Mouse (Mus musculus): ENCODE data around the gene Slit1.

Slit1 gene

GRCm38 (mm10) chr19:41688251-41688650 lies 55.2 kb downstream of the Slit1 start:
- DNase-seq (ENCODE audit: low read depth, low spot score) = no peak

- DNase-seq (ENCODE audit: low read depth, low spot score) = no peak
These were observed 55.6 kb downstream of the Slit1 start for GRCm38 (mm10) chr19:41687836-41688235.

GRCm38 (mm10) chr19:41686194-41686593 lies 57.3 kb downstream of the Slit1 start:
- DNase-seq (ENCODE audit: low read depth, low spot score) = no peak

GRCm38 (mm10) chr19:41685453-41686086 lies 57.9 kb downstream of the Slit1 start:
- DNase-seq (ENCODE audit: low read depth, low spot score) = no peak

- DNase-seq (ENCODE audit: low read depth, low spot score) = no peak
These were observed 58.6 kb downstream of the Slit1 start for GRCm38 (mm10) chr19:41684874-41685273.

GRCm38 (mm10) chr19:41683951-41684350 lies 59.5 kb downstream of the Slit1 start:
- DNase-seq (ENCODE audit: low read depth, low spot score) = no peak

GRCm38 (mm10) chr19:41680267-41680666 lies 63.2 kb downstream of the Slit1 start:
- no peak for DNase-seq (ENCODE audit: low read depth, low spot score)

GRCm38 (mm10) chr19:41679028-41679427 lies 64.4 kb downstream of the Slit1 start:
- no peak for DNase-seq (ENCODE audit: low read depth, low spot score)

GRCm38 (mm10) chr19:41677575-41677974 lies 65.9 kb downstream of the Slit1 start:
- DNase-seq (ENCODE audit: low read depth, low spot score) = no peak

- DNase-seq (ENCODE audit: low read depth, low spot score) = no peak
These were observed 67.9 kb downstream of the Slit1 start for GRCm38 (mm10) chr19:41675583-41675982.

- DNase-seq (ENCODE audit: low read depth, low spot score) = no peak
These were observed 69.1 kb downstream of the Slit1 start for GRCm38 (mm10) chr19:41674366-41674765.

GRCm38 (mm10) chr19:41672836-41673235 lies 70.6 kb downstream of the Slit1 start:
- no peak for DNase-seq (ENCODE audit: low read depth, low spot score)

GRCm38 (mm10) chr19:41670931-41671330 lies 72.5 kb downstream of the Slit1 start:
- DNase-seq (ENCODE audit: low read depth, low spot score) = no peak

- DNase-seq (ENCODE audit: low read depth, low spot score) = no peak
These were observed 73.0 kb downstream of the Slit1 start for GRCm38 (mm10) chr19:41670473-41670872.

- DNase-seq (ENCODE audit: low read depth, low spot score) = no peak
These were observed 73.6 kb downstream of the Slit1 start for GRCm38 (mm10) chr19:41669747-41670342.

GRCm38 (mm10) chr19:41667591-41667990 lies 75.9 kb downstream of the Slit1 start:
- DNase-seq (ENCODE audit: low read depth, low spot score) = no peak

GRCm38 (mm10) chr19:41665941-41666340 lies 77.5 kb downstream of the Slit1 start:
- no peak for DNase-seq (ENCODE audit: low read depth, low spot score)

- no peak for DNase-seq (ENCODE audit: low read depth, low spot score)
These were observed 79.8 kb downstream of the Slit1 start for GRCm38 (mm10) chr19:41663506-41664242.

- no peak for DNase-seq (ENCODE audit: low read depth, low spot score)
These were observed 82.0 kb downstream of the Slit1 start for GRCm38 (mm10) chr19:41661466-41661865.

- no peak for DNase-seq (ENCODE audit: low read depth, low spot score)
These were observed 82.5 kb downstream of the Slit1 start for GRCm38 (mm10) chr19:41660999-41661374.

- DNase-seq (ENCODE audit: low read depth, low spot score) = peak; percentile 27
These were observed 83.0 kb downstream of the Slit1 start for GRCm38 (mm10) chr19:41660294-41660998.

GRCm38 (mm10) chr19:41657446-41657845 lies 86.0 kb downstream of the Slit1 start:
- no peak for DNase-seq (ENCODE audit: low read depth, low spot score)
